Mouse (Mus musculus): ENCODE measurements around the gene Ush2a.

- TF ChIP-seq CTCF (IDR thresholded peaks at IDR 0.05): no peak
- no peak for TF ChIP-seq EP300 (IDR thresholded peaks at IDR 0.05)
These were observed 411.0 kb downstream of the Ush2a start for GRCm38 (mm10) chr1:188672871-188673270.
